Mouse (Mus musculus) midbrain, postnatal 0 days (tissue): ENCODE measurements around the gene Akap11. TPM values are rescaled to one million over a fixed set of nuclear protein-coding genes. Genes with fewer than 3 reads are reported as not detected.
A peak's percentile ranks its signal among the peaks of the same experiment; 100 is the strongest.

Experiments
- ATAC-seq: fragments of 200-750 bp; cut with Nextera tagmentation; 2 replicates; pipeline ENCODE4 v1.8.0; 2017; ENCODE audit warnings: moderate number of reproducible peaks, mild to moderate bottlenecking, moderate TSS enrichment, moderate library complexity; ENCODE audit not compliant: low FRiP score
- DNase-seq: peaks from one replicate; pipeline ENCODE4 v3.0.0-alpha.2; 2015; ENCODE audit warnings: low spot score
- H3K27ac ChIP-seq: fragments of 300-500 bp; sonication (generic); 2 replicates; pipeline ENCODE4 v1.5.1; 2014; ENCODE audit warnings: low read depth, mild to moderate bottlenecking, low read length, mixed read lengths
- H3K27me3 ChIP-seq: fragments of 300-500 bp; sonication (generic); 2 replicates; pipeline ENCODE4 v1.6.1; 2014; ENCODE audit warnings: low read length, control low read depth, mixed read lengths; ENCODE audit not compliant: insufficient read depth
- H3K36me3 ChIP-seq: fragments of 300-500 bp; sonication (generic); 2 replicates; pipeline ENCODE4 v1.6.1; 2014; ENCODE audit warnings: low read length, control low read depth, mixed read lengths; ENCODE audit not compliant: insufficient read depth
- H3K4me1 ChIP-seq: fragments of 300-500 bp; sonication (generic); 2 replicates; pipeline ENCODE4 v1.6.1; 2014; ENCODE audit warnings: mild to moderate bottlenecking, control low read depth, antibody characterized with exemption, low read length, mixed read lengths; ENCODE audit not compliant: insufficient read depth
- H3K4me2 ChIP-seq: fragments of 300-500 bp; sonication (generic); 2 replicates; pipeline ENCODE4 v1.6.1; 2014; ENCODE audit warnings: low read depth, mild to moderate bottlenecking, low read length, mixed read lengths; ENCODE audit not compliant: poor library complexity, severe bottlenecking
- H3K4me3 ChIP-seq: fragments of 300-500 bp; sonication (generic); 2 replicates; pipeline ENCODE4 v1.5.1; 2014; ENCODE audit warnings: low read depth, mild to moderate bottlenecking, low read length, moderate library complexity
- H3K9ac ChIP-seq: fragments of 300-500 bp; sonication (generic); replicated peaks from 2 replicates; pipeline ENCODE4 v1.6.1; 2014; ENCODE audit warnings: mild to moderate bottlenecking, low read length, moderate library complexity, mixed read lengths; ENCODE audit not compliant: poor library complexity, severe bottlenecking
- H3K9me3 ChIP-seq: fragments of 300-500 bp; sonication (generic); 2 replicates; pipeline ENCODE4 v1.6.1; 2016; ENCODE audit warnings: low read length, control low read depth
- CTCF ChIP-seq: IDR thresholded peaks from 2 replicates; pipeline ENCODE4 v1.5.1; 2016; ENCODE audit warnings: antibody characterized with exemption, mild to moderate bottlenecking
- WGBS: fragments of 180-500 bp; shearing (Covaris S2); extraction: QIAGEN DNeasy Blood & Tissue Kit; methylation state at CpG from one replicate; pipeline ENCODE4 v1.1.7; 2014; 5-methylcytosine and 5-hydroxymethylcytosine counted together
- polyA plus RNA-seq: library from polyadenylated mRNA; unstranded; fragments of >200 nt; fragmentation: Nextera tagmentation; extraction: Ambion mirVana; gene quantifications from 2 replicates; pipeline ENCODE4 v1.2.1, GENCODE M21; 2015
- total RNA-seq: library from RNA; depleted of rRNA; stranded (reverse); fragments of >200 nt; gene quantifications from 2 replicates; pipeline ENCODE4 v1.2.3, GENCODE M21; 2014

Akap11 gene
- total and polyA plus RNA-seq, 2 experiments from 2014 or later = 33.5 to 83.0 TPM

- H3K9me3 ChIP-seq = no peaks in the 10 kb centered on the region
- 80% methylated on average over 3 of the region's 3 CpGs for WGBS
- TF ChIP-seq CTCF = no peak
Measured at GRCm38 (mm10) chr14:78526475-78526874, 10.1 kb downstream of the Akap11 start.

GRCm38 (mm10) chr14:78525611-78526457 is 10.8 kb downstream of the Akap11 start:
- H3K4me1 ChIP-seq = no peaks in the 10 kb centered on the region
- WGBS = 98% methylated on average over 3 of the region's 3 CpGs
- H3K9me3 ChIP-seq = no peaks in the 10 kb centered on the region
- no peak overlapping the region for H3K4me3 ChIP-seq
- no peak overlapping the region for H3K27ac ChIP-seq
- no peaks in the 10 kb centered on the region for H3K27me3 ChIP-seq
- ATAC-seq = 0 out of 2 replicates have a peak, but pooled peaks have one; percentile 31
- H3K4me2 ChIP-seq = no peak overlapping the region
- H3K9ac ChIP-seq = no peak overlapping the region
- no peaks in the 10 kb centered on the region for H3K36me3 ChIP-seq
- TF ChIP-seq CTCF = no peak
- no peak for DNase-seq

More at GRCm38 (mm10) chr14:78526475-78526874, 10.1 kb downstream of the Akap11 start:
- Histone ChIP-seq H3K27ac (no peak overlapping the region), H3K4me3 (no peak overlapping the region), H3K4me1 (no peaks in the 10 kb centered on the region), H3K27me3 (no peaks in the 10 kb centered on the region), H3K36me3 (no peaks in the 10 kb centered on the region), H3K9ac (no peak overlapping the region), H3K4me2 (no peak overlapping the region)
- ATAC-seq (no peak), DNase-seq (no peak)

GRCm38 (mm10) chr14:78525059-78525458 is 11.5 kb downstream of the Akap11 start:
- Histone ChIP-seq H3K27ac (no peak overlapping the region), H3K36me3 (no peaks in the 10 kb centered on the region), H3K4me3 (no peak overlapping the region), H3K4me2 (no peak overlapping the region), H3K4me1 (no peaks in the 10 kb centered on the region), H3K9me3 (no peaks in the 10 kb centered on the region), H3K9ac (no peak overlapping the region), H3K27me3 (no peaks in the 10 kb centered on the region)
- ATAC-seq (no peak), DNase-seq (no peak)
- 87% methylated on average over 2 of the region's 2 CpGs for WGBS
- peak; percentile 45 for TF ChIP-seq CTCF

GRCm38 (mm10) chr14:78510713-78511112 is 25.9 kb downstream of the Akap11 start:
- peak; percentile 71 for TF ChIP-seq CTCF
- Histone ChIP-seq H3K36me3 (peaks cover 40% of the 10 kb centered on the region), H3K9ac (no peak overlapping the region), H3K9me3 (no peaks in the 10 kb centered on the region), H3K27ac (no peak overlapping the region), H3K27me3 (no peaks in the 10 kb centered on the region), H3K4me3 (no peak overlapping the region), H3K4me2 (no peak overlapping the region), H3K4me1 (no peaks in the 10 kb centered on the region)
- WGBS = 77% methylated on average over 9 of the region's 9 CpGs
- peak; percentile 63 for DNase-seq
- no peak for ATAC-seq

- Histone ChIP-seq H3K9me3 (no peaks in the 10 kb centered on the region), H3K4me1 (no peaks in the 10 kb centered on the region), H3K9ac (no peak overlapping the region), H3K27me3 (no peaks in the 10 kb centered on the region), H3K36me3 (peaks cover 43% of the 10 kb centered on the region), H3K27ac (no peak overlapping the region), H3K4me2 (no peak overlapping the region), H3K4me3 (no peak overlapping the region)
- 94% methylated on average over 6 of the region's 6 CpGs for WGBS
- ATAC-seq (no peak), DNase-seq (no peak)
- no peak for TF ChIP-seq CTCF
Measured at GRCm38 (mm10) chr14:78509791-78510190, 26.8 kb downstream of the Akap11 start.

GRCm38 (mm10) chr14:78500578-78500977 is 36.0 kb downstream of the Akap11 start:
- peaks cover 22% of the 10 kb centered on the region for H3K36me3 ChIP-seq

More at GRCm38 (mm10) chr14:78500578-78500977, 36.0 kb downstream of the Akap11 start:
- peak; percentile 40 for TF ChIP-seq CTCF
- peak; percentile 6 for DNase-seq
- H3K9ac ChIP-seq = no peak overlapping the region
- 77% methylated on average over 3 of the region's 3 CpGs for WGBS
- H3K4me2 ChIP-seq = no peak overlapping the region
- no peaks in the 10 kb centered on the region for H3K4me1 ChIP-seq
- no peak overlapping the region for H3K27ac ChIP-seq
- no peaks in the 10 kb centered on the region for H3K27me3 ChIP-seq
- no peak for ATAC-seq
- no peaks in the 10 kb centered on the region for H3K9me3 ChIP-seq
- no peak overlapping the region for H3K4me3 ChIP-seq
